Mouse (Mus musculus): ENCODE measurements around the gene Mast4. TPM values are rescaled to one million over a fixed set of nuclear protein-coding genes. Genes with fewer than 3 reads are reported as not detected.

Gene Mast4
- polyA plus RNA-seq, 1 experiment: 0.27 TPM

- Histone ChIP-seq H3K27ac (ENCODE audit: insufficient read depth, low read depth, low read length) (no peak overlapping the region), H3K4me3 (ENCODE audit: insufficient read depth, low read length) (no peak overlapping the region), H3K4me1 (ENCODE audit: control insufficient read depth, insufficient read depth, low read length) (no peaks in the 10 kb centered on the region)
- TF ChIP-seq CTCF (IDR thresholded peaks at IDR 0.05; ENCODE audit: low read depth, low read length) (no peak), POLR2A (IDR thresholded peaks at IDR 0.05; ENCODE audit: borderline replicate concordance, low read depth, low read length) (no peak)
Observed at GRCm38 (mm10) chr13:102912867-102913266, 421.4 kb downstream of the Mast4 start.

GRCm38 (mm10) chr13:102909654-102910418 lies 424.5 kb downstream of the Mast4 start:
- TF ChIP-seq POLR2A (IDR thresholded peaks at IDR 0.05; ENCODE audit: borderline replicate concordance, low read depth, low read length): no peak
- TF ChIP-seq CTCF (IDR thresholded peaks at IDR 0.05; ENCODE audit: low read depth, low read length): no peak
- Histone ChIP-seq H3K4me1 (ENCODE audit: control insufficient read depth, insufficient read depth, low read length) (no peaks in the 10 kb centered on the region), H3K27ac (ENCODE audit: insufficient read depth, low read depth, low read length) (no peak overlapping the region), H3K4me3 (ENCODE audit: insufficient read depth, low read length) (no peak overlapping the region)

- Histone ChIP-seq H3K27ac (ENCODE audit: insufficient read depth, low read depth, low read length) (no peak overlapping the region), H3K4me3 (ENCODE audit: insufficient read depth, low read length) (no peak overlapping the region), H3K4me1 (ENCODE audit: control insufficient read depth, insufficient read depth, low read length) (no peaks in the 10 kb centered on the region)
- TF ChIP-seq POLR2A (IDR thresholded peaks at IDR 0.05; ENCODE audit: borderline replicate concordance, low read depth, low read length) (no peak), CTCF (IDR thresholded peaks at IDR 0.05; ENCODE audit: low read depth, low read length) (no peak)
Observed at GRCm38 (mm10) chr13:102906661-102907009, 427.7 kb downstream of the Mast4 start.

GRCm38 (mm10) chr13:102906004-102906660 lies 428.2 kb downstream of the Mast4 start:
- TF ChIP-seq CTCF (IDR thresholded peaks at IDR 0.05; ENCODE audit: low read depth, low read length) (no peak), POLR2A (IDR thresholded peaks at IDR 0.05; ENCODE audit: borderline replicate concordance, low read depth, low read length) (no peak)
- H3K27ac ChIP-seq (ENCODE audit: insufficient read depth, low read depth, low read length): no peak overlapping the region
- no peaks in the 10 kb centered on the region for H3K4me1 ChIP-seq (ENCODE audit: control insufficient read depth, insufficient read depth, low read length)
- no peak overlapping the region for H3K4me3 ChIP-seq (ENCODE audit: insufficient read depth, low read length)

GRCm38 (mm10) chr13:102905361-102905950 lies 428.8 kb downstream of the Mast4 start:
- Histone ChIP-seq H3K4me3 (ENCODE audit: insufficient read depth, low read length) (no peak overlapping the region), H3K27ac (ENCODE audit: insufficient read depth, low read depth, low read length) (no peak overlapping the region), H3K4me1 (ENCODE audit: control insufficient read depth, insufficient read depth, low read length) (no peaks in the 10 kb centered on the region)
- TF ChIP-seq CTCF (IDR thresholded peaks at IDR 0.05; ENCODE audit: low read depth, low read length): no peak
- no peak for TF ChIP-seq POLR2A (IDR thresholded peaks at IDR 0.05; ENCODE audit: borderline replicate concordance, low read depth, low read length)

GRCm38 (mm10) chr13:102903689-102904088 lies 430.6 kb downstream of the Mast4 start:
- Histone ChIP-seq H3K4me3 (ENCODE audit: insufficient read depth, low read length) (no peak overlapping the region), H3K27ac (ENCODE audit: insufficient read depth, low read depth, low read length) (no peak overlapping the region)

GRCm38 (mm10) chr13:102902123-102902522 lies 432.2 kb downstream of the Mast4 start:
- no peak overlapping the region for H3K27ac ChIP-seq (ENCODE audit: insufficient read depth, low read depth, low read length)
- peaks cover 4% of the 10 kb centered on the region; the same call in 1 of the 2 replicates for H3K4me1 ChIP-seq (ENCODE audit: control insufficient read depth, insufficient read depth, low read length)
- TF ChIP-seq POLR2A (IDR thresholded peaks at IDR 0.05; ENCODE audit: borderline replicate concordance, low read depth, low read length): no peak
- TF ChIP-seq CTCF (IDR thresholded peaks at IDR 0.05; ENCODE audit: low read depth, low read length): no peak
- no peak overlapping the region for H3K4me3 ChIP-seq (ENCODE audit: insufficient read depth, low read length)

More at GRCm38 (mm10) chr13:102903689-102904088, 430.6 kb downstream of the Mast4 start:
- H3K4me1 ChIP-seq (ENCODE audit: control insufficient read depth, insufficient read depth, low read length): peaks cover 2% of the 10 kb centered on the region; the same call in 1 of the 2 replicates
- TF ChIP-seq CTCF (IDR thresholded peaks at IDR 0.05; ENCODE audit: low read depth, low read length) (no peak), POLR2A (IDR thresholded peaks at IDR 0.05; ENCODE audit: borderline replicate concordance, low read depth, low read length) (no peak)

- TF ChIP-seq POLR2A (IDR thresholded peaks at IDR 0.05; ENCODE audit: borderline replicate concordance, low read depth, low read length) (no peak), CTCF (IDR thresholded peaks at IDR 0.05; ENCODE audit: low read depth, low read length) (no peak)
- Histone ChIP-seq H3K27ac (ENCODE audit: insufficient read depth, low read depth, low read length) (no peak overlapping the region), H3K4me3 (ENCODE audit: insufficient read depth, low read length) (no peak overlapping the region), H3K4me1 (ENCODE audit: control insufficient read depth, insufficient read depth, low read length) (peaks cover 8% of the 10 kb centered on the region)
Observed at GRCm38 (mm10) chr13:102900531-102900930, 433.8 kb downstream of the Mast4 start.

- TF ChIP-seq CTCF (IDR thresholded peaks at IDR 0.05; ENCODE audit: low read depth, low read length): no peak
- TF ChIP-seq POLR2A (IDR thresholded peaks at IDR 0.05; ENCODE audit: borderline replicate concordance, low read depth, low read length): no peak
- no peak overlapping the region for H3K4me3 ChIP-seq (ENCODE audit: insufficient read depth, low read length)
- H3K4me1 ChIP-seq (ENCODE audit: control insufficient read depth, insufficient read depth, low read length): peaks cover 12% of the 10 kb centered on the region
- no peak overlapping the region for H3K27ac ChIP-seq (ENCODE audit: insufficient read depth, low read depth, low read length)
Observed at GRCm38 (mm10) chr13:102900083-102900420, 434.2 kb downstream of the Mast4 start.
